Mouse (Mus musculus): ENCODE measurements around the gene Tmod1. TPM values are rescaled to one million over a fixed set of nuclear protein-coding genes. Genes with fewer than 3 reads are reported as not detected.
A peak's percentile ranks its signal among the peaks of the same experiment; 100 is the strongest.

The Tmod1 gene
- polyA plus RNA-seq, 1 experiment: 36.6 TPM

GRCm38 (mm10) chr4:46099132-46099531 is 60.4 kb downstream of the Tmod1 start:
- Histone ChIP-seq H3ac (ENCODE audit: control insufficient read depth, insufficient read length) (no peak overlapping the region), H3K36me3 (ENCODE audit: control insufficient read depth, insufficient read depth) (peaks cover 6% of the 10 kb centered on the region), H3K79me2 (ENCODE audit: control insufficient read depth, insufficient read depth) (no peaks in the 10 kb centered on the region), H3K4me2 (ENCODE audit: low read depth) (no peak overlapping the region), H3K27me3 (ENCODE audit: control insufficient read depth, insufficient read depth, insufficient read length) (no peaks in the 10 kb centered on the region), H3K4me3 (no peak overlapping the region)
- TF ChIP-seq MYOD1 (IDR thresholded peaks at IDR 0.05; ENCODE audit: control insufficient read depth in 1 of 3, insufficient read length in 2 of 3, low read depth in 2 of 3) (no peak), TCF3 (IDR thresholded peaks at IDR 0.05; ENCODE audit: insufficient read length, low read depth) (no peak), E2F4 (IDR thresholded peaks at IDR 0.05; ENCODE audit: insufficient read depth) (no peak), MYOG (IDR thresholded peaks at IDR 0.05; ENCODE audit: control insufficient read depth in 1 of 3, insufficient read depth in 1 of 3, insufficient read length in 2 of 3, low read depth in 2 of 3) (no peak), POLR2AphosphoS2 (IDR thresholded peaks at IDR 0.05; ENCODE audit: insufficient read length, low read depth) (no peak), SRF (IDR thresholded peaks at IDR 0.05; ENCODE audit: control insufficient read depth, insufficient read length, low read depth) (no peak), TCF12 (IDR thresholded peaks at IDR 0.05; ENCODE audit: insufficient read depth, poor library complexity, severe bottlenecking) (no peak), POLR2A (IDR thresholded peaks at IDR 0.05; ENCODE audit: insufficient read length, low read depth) (no peak), CEBPB (IDR thresholded peaks at IDR 0.05; ENCODE audit: insufficient read depth, poor library complexity, severe bottlenecking) (no peak), USF1 (IDR thresholded peaks at IDR 0.05; ENCODE audit: low read depth) (no peak), MAX (IDR thresholded peaks at IDR 0.05; ENCODE audit: low read depth) (no peak), REST (IDR thresholded peaks at IDR 0.05; ENCODE audit: insufficient read depth, insufficient read length) (no peak)

GRCm38 (mm10) chr4:46100539-46100938 is 61.8 kb downstream of the Tmod1 start:
- Histone ChIP-seq H3ac (ENCODE audit: control insufficient read depth, insufficient read length) (no peak overlapping the region), H3K4me3 (no peak overlapping the region), H3K79me2 (ENCODE audit: control insufficient read depth, insufficient read depth) (no peaks in the 10 kb centered on the region), H3K36me3 (ENCODE audit: control insufficient read depth, insufficient read depth) (peaks cover 6% of the 10 kb centered on the region), H3K4me2 (ENCODE audit: low read depth) (no peak overlapping the region), H3K27me3 (ENCODE audit: control insufficient read depth, insufficient read depth, insufficient read length) (no peaks in the 10 kb centered on the region)
- TF ChIP-seq E2F4 (IDR thresholded peaks at IDR 0.05; ENCODE audit: insufficient read depth) (no peak), MYOG (IDR thresholded peaks at IDR 0.05; ENCODE audit: control insufficient read depth in 1 of 3, insufficient read depth in 1 of 3, insufficient read length in 2 of 3, low read depth in 2 of 3) (no peak), POLR2AphosphoS2 (IDR thresholded peaks at IDR 0.05; ENCODE audit: insufficient read length, low read depth) (no peak), CEBPB (IDR thresholded peaks at IDR 0.05; ENCODE audit: insufficient read depth, poor library complexity, severe bottlenecking) (no peak), TCF3 (IDR thresholded peaks at IDR 0.05; ENCODE audit: insufficient read length, low read depth) (no peak), SRF (IDR thresholded peaks at IDR 0.05; ENCODE audit: control insufficient read depth, insufficient read length, low read depth) (no peak), MYOD1 (IDR thresholded peaks at IDR 0.05; ENCODE audit: control insufficient read depth in 1 of 3, insufficient read length in 2 of 3, low read depth in 2 of 3) (no peak), POLR2A (IDR thresholded peaks at IDR 0.05; ENCODE audit: insufficient read length, low read depth) (no peak), TCF12 (IDR thresholded peaks at IDR 0.05; ENCODE audit: insufficient read depth, poor library complexity, severe bottlenecking) (no peak), USF1 (IDR thresholded peaks at IDR 0.05; ENCODE audit: low read depth) (no peak), REST (IDR thresholded peaks at IDR 0.05; ENCODE audit: insufficient read depth, insufficient read length) (no peak), MAX (IDR thresholded peaks at IDR 0.05; ENCODE audit: low read depth) (no peak)

GRCm38 (mm10) chr4:46101211-46101711 is 62.5 kb downstream of the Tmod1 start:
- no peak overlapping the region for H3K4me3 ChIP-seq
- peaks cover 6% of the 10 kb centered on the region for H3K36me3 ChIP-seq (ENCODE audit: control insufficient read depth, insufficient read depth)
- H3ac ChIP-seq (ENCODE audit: control insufficient read depth, insufficient read length): no peak overlapping the region
- TF ChIP-seq TCF12 (IDR thresholded peaks at IDR 0.05; ENCODE audit: insufficient read depth, poor library complexity, severe bottlenecking): peak; percentile 34
- no peak for TF ChIP-seq POLR2A (IDR thresholded peaks at IDR 0.05; ENCODE audit: insufficient read length, low read depth)
- TF ChIP-seq MYOG (IDR thresholded peaks at IDR 0.05; ENCODE audit: control insufficient read depth in 1 of 3, insufficient read depth in 1 of 3, insufficient read length in 2 of 3, low read depth in 2 of 3): peak in 1 of 3 experiments; percentile 12
- no peaks in the 10 kb centered on the region for H3K79me2 ChIP-seq (ENCODE audit: control insufficient read depth, insufficient read depth)
- H3K4me2 ChIP-seq (ENCODE audit: low read depth): no peak overlapping the region
- H3K27me3 ChIP-seq (ENCODE audit: control insufficient read depth, insufficient read depth, insufficient read length): no peaks in the 10 kb centered on the region

GRCm38 (mm10) chr4:46102078-46102769 is 63.5 kb downstream of the Tmod1 start:
- H3K36me3 ChIP-seq (ENCODE audit: control insufficient read depth, insufficient read depth): peaks cover 3% of the 10 kb centered on the region
- H3ac ChIP-seq (ENCODE audit: control insufficient read depth, insufficient read length): no peak overlapping the region
- H3K4me3 ChIP-seq: no peak overlapping the region
- H3K4me2 ChIP-seq (ENCODE audit: low read depth): no peak overlapping the region
- no peaks in the 10 kb centered on the region for H3K79me2 ChIP-seq (ENCODE audit: control insufficient read depth, insufficient read depth)
- TF ChIP-seq REST (IDR thresholded peaks at IDR 0.05; ENCODE audit: insufficient read depth, insufficient read length) (no peak), E2F4 (IDR thresholded peaks at IDR 0.05; ENCODE audit: insufficient read depth) (no peak), CEBPB (IDR thresholded peaks at IDR 0.05; ENCODE audit: insufficient read depth, poor library complexity, severe bottlenecking) (no peak), MYOG (IDR thresholded peaks at IDR 0.05; ENCODE audit: control insufficient read depth in 1 of 3, insufficient read depth in 1 of 3, insufficient read length in 2 of 3, low read depth in 2 of 3) (peak in 2 of 3 experiments; percentile 10 to 28), TCF3 (IDR thresholded peaks at IDR 0.05; ENCODE audit: insufficient read length, low read depth) (no peak), POLR2AphosphoS2 (IDR thresholded peaks at IDR 0.05; ENCODE audit: insufficient read length, low read depth) (no peak), USF1 (IDR thresholded peaks at IDR 0.05; ENCODE audit: low read depth) (no peak), POLR2A (IDR thresholded peaks at IDR 0.05; ENCODE audit: insufficient read length, low read depth) (no peak)
- no peaks in the 10 kb centered on the region for H3K27me3 ChIP-seq (ENCODE audit: control insufficient read depth, insufficient read depth, insufficient read length)

- no peak for TF ChIP-seq USF1 (IDR thresholded peaks at IDR 0.05; ENCODE audit: low read depth)
- TF ChIP-seq TCF3 (IDR thresholded peaks at IDR 0.05; ENCODE audit: insufficient read length, low read depth): no peak
- no peak for TF ChIP-seq MAX (IDR thresholded peaks at IDR 0.05; ENCODE audit: low read depth)
- Histone ChIP-seq H3K79me2 (ENCODE audit: control insufficient read depth, insufficient read depth) (no peaks in the 10 kb centered on the region), H3ac (ENCODE audit: control insufficient read depth, insufficient read length) (no peak overlapping the region), H3K27me3 (ENCODE audit: control insufficient read depth, insufficient read depth, insufficient read length) (no peaks in the 10 kb centered on the region), H3K4me2 (ENCODE audit: low read depth) (no peak overlapping the region), H3K4me3 (no peak overlapping the region), H3K36me3 (ENCODE audit: control insufficient read depth, insufficient read depth) (peaks cover 14% of the 10 kb centered on the region)
Measured at GRCm38 (mm10) chr4:46110084-46110483, 71.3 kb downstream of the Tmod1 start.

Measured in myocyte (in vitro differentiated cells).